Mouse (Mus musculus) monocyte, adult 59 days (primary cell): Measurements from ENCODE around the gene Trim50. TPM values are rescaled to one million over a fixed set of nuclear protein-coding genes. Genes with fewer than 3 reads are reported as not detected.

Experiments used
- total RNA-seq, 2 experiments: library from RNA; stranded (reverse); gene quantifications; one replicate each; pipeline ENCODE4 v1.2.4; 2023

The Trim50 gene
- not detected for total RNA-seq

DNA sequence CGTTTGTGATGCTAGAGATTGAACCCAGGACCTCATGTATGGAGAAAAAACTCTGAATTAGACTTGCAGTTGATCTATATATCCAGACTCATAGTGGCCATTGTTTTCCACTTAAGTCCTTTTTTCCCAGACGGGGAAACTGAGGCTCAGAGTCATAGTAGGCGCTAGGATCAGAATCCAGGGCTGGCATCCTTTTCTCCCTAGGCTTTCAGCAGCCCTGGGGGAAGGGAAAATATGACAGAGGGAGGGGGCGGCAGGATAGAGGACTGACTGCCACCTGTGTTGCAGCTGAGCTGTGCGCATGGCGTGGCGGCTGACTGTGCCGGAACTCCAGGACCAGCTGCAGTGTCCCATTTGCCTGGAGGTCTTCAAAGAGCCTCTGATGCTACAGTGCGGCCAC lies at the start of gene Trim50:
Gene Trim50 (plus strand): TSS at position 301 of the 400 bp plus-strand sequence.

DNA sequence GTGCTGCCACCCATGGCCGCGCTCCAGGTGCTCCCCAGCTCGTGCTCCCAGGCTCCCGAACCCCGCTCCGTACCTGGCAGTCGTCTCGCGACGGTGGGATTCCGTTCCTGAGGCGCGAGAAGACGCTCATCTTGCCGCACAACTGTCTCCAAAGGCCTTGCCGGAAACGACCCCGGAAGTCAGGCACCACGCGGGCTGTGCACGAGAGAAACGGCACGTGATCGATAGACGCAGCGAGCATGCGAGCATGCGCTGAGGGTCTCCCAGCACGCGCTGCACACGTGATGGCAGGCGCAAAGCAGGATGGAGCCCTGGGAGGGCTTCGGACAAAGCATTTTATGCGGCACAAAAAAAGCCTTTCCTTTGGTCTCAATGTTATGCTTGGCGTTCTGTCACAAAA lies 3.2 kb upstream of the Trim50 start, which contains the start of gene Fkbp6:
Gene Fkbp6 (minus strand): TSS at position 183 of the 400 bp plus-strand sequence.

DNA sequence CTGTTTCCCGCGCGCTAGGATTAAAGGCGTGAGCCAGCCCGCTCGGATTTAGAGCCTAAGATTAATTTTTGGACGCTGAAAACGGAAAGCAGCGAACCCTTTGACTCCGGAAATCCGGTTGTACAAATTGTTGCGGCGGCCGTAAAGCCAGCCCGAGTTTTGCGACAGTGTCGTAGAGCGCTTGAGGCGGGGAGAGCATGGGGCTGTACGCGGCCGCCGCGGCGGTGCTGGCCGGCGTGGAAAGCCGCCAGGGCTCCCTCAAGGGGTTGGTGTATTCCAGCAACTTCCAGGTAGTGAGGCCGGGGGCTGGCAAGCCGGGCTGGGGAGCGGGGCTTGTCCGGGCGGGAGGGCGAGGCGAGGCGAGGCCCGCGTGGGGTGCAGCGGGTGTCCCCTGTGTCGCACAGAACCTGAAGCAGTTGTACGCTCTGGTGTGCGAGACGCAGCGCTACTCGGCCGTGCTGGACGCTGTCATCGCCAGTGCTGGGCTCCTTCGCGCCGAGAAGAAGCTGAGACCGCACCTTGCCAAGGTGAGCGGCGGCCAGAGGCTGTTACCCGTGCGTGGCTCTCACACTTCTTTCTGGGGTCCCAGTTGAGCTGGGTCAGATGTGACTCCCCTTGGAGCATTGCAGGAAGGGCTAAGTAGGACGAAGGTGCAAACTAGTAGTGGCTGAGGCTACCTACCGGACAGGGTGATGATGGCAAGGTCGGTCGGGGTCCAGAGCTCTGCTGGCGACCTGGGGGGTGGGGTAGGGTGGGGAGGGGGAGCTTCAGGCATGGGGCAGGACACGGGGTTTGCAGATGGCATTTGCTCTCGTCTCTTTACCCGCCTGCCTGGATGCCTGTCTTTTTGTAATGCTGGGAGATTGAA lies 16.9 kb downstream of the Trim50 start, which contains the start of gene Nsun5:
Gene Nsun5 (plus strand): TSS at position 167 of the 868 bp plus-strand sequence.

DNA sequence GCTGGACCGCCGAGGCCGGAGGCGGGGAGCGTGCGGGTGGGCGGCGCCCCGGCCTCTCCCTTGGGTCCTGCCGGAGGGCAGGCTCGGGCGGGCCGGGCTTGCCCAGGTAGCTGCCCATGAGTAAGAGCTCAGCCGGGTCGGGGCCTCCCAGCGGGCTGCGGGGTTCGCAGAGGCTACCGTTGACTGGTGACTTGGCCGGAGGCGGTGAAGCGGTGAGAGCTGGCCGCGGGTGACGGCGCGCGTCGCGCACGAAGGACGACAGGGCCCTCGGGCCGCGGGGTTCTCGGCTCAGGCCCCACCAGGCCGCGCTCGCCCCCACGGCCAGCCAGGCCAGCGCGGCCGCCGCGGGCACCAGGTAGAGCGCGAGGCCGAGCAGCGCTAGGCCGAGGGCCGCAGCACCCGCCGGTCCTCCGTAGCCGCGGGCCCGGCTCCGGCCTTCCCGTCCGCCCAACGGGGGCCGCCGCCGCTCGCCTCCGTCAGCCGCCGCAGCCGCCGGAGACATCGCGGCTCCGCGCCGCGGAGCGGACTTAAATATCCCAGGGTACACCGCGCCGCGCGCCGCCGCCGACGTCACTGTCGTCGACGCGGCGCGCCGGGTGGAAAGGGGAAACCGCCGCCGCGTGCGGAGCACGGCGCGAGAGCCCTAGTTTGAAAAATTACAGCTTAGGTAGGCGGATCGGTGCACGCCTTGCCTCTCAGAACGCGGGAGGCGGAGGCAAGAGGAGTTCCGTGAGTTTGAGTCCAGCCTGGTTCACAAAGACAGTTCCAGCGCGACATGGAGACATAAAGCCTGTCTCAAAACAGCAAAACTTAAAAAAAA lies 41.1 kb downstream of the Trim50 start, which contains the start of gene Pom121:
Gene Pom121 (minus strand): TSS at position 543 of the 820 bp plus-strand sequence.

Other genes starting within 250 kb of the Trim50 start
- 10 to 100 TPM; 11.8 to 13.0 TPM for gene Tbl2, start 203.6 kb upstream of the Trim50 start, total RNA-seq
- 10 to 100 TPM; 40.0 to 44.2 TPM for gene Bcl7b, start 185.0 kb upstream of the Trim50 start, total RNA-seq
- gene Baz1b, start 166.0 kb upstream of the Trim50 start, total RNA-seq = 10 to 100 TPM; 65.9 to 76.2 TPM
- not detected for gene Fzd9, start 102.1 kb upstream of the Trim50 start, total RNA-seq
- gene Fkbp6, start 3.3 kb upstream of the Trim50 start, total RNA-seq = not detected
- 10 to 100 TPM; 11.2 to 11.8 TPM for gene Nsun5, start 16.7 kb downstream of the Trim50 start, total RNA-seq
- 10 to 100 TPM; 38.4 to 39.6 TPM for gene Pom121, start 41.3 kb downstream of the Trim50 start, total RNA-seq
- gene Hip1, start 191.8 kb downstream of the Trim50 start, total RNA-seq = 100 to 1,000 TPM; 203 to 210 TPM
- gene Ccl26, start 210.3 kb downstream of the Trim50 start, total RNA-seq = not detected
- gene Ccl24, start 219.8 kb downstream of the Trim50 start, total RNA-seq = 10 to 100 TPM; 20.6 to 33.1 TPM